Mouse (Mus musculus) ES-E14 (cell line): Measurements from ENCODE around the gene Bid. TPM values are rescaled to one million over a fixed set of nuclear protein-coding genes. Genes with fewer than 3 reads are reported as not detected.
A peak's percentile ranks its signal among the peaks of the same experiment; 100 is the strongest.

ENCODE experiments used
- DNase-seq: peaks from one replicate; pipeline ENCODE4 v3.0.0-alpha.2; 2013; ENCODE audit warnings: low read depth, low spot score
- H3K27ac ChIP-seq: 2 replicates; pipeline ENCODE4 v1.5.1; 2012; ENCODE audit warnings: low read depth, mild to moderate bottlenecking, low read length, moderate library complexity, mixed read lengths; ENCODE audit not compliant: poor library complexity, insufficient read depth, severe bottlenecking
- H3K36me3 ChIP-seq: 2 replicates; pipeline ENCODE4 v1.6.1; 2012; ENCODE audit warnings: mild to moderate bottlenecking, low read length, moderate library complexity, mixed read lengths; ENCODE audit not compliant: control insufficient read depth, poor library complexity, insufficient read depth, severe bottlenecking
- H3K4me1 ChIP-seq, 2 experiments: fragments of 150-350 bp in 1 of 2; sonication (generic) in 1 of 2; 2 replicates each; pipeline ENCODE4 v1.6.1; 2012; ENCODE audit warnings: low read length in 2 of 2, mild to moderate bottlenecking in 1 of 2, mixed read lengths in 1 of 2; ENCODE audit not compliant: control insufficient read depth in 2 of 2, insufficient read depth in 2 of 2, poor library complexity in 1 of 2
- H3K4me3 ChIP-seq, 2 experiments: fragments of 150-350 bp in 1 of 2; sonication (generic) in 1 of 2; 2 replicates each; pipeline ENCODE4 v1.5.1; 2012; ENCODE audit warnings: low read length in 2 of 2, low read depth in 1 of 2, mild to moderate bottlenecking in 1 of 2, mixed read lengths in 1 of 2; ENCODE audit not compliant: insufficient read depth in 1 of 2, poor library complexity in 1 of 2, severe bottlenecking in 1 of 2
- H3K9ac ChIP-seq: 2 replicates; pipeline ENCODE4 v1.6.1; 2012; ENCODE audit warnings: low read depth, mild to moderate bottlenecking, low read length, mixed read lengths; ENCODE audit not compliant: poor library complexity, insufficient read depth, severe bottlenecking
- H3K9me3 ChIP-seq: fragments of 150-350 bp; sonication (generic); 2 replicates; pipeline ENCODE4 v1.6.1; 2012; ENCODE audit warnings: low read depth, mild to moderate bottlenecking, low read length; ENCODE audit not compliant: control insufficient read depth, insufficient read depth
- CHD2 ChIP-seq: IDR thresholded peaks from 2 replicates; pipeline ENCODE4 v1.6.1; 2014; ENCODE audit warnings: mild to moderate bottlenecking, low read depth, low read length, inconsistent platforms
- HCFC1 ChIP-seq: IDR thresholded peaks from 2 replicates; pipeline ENCODE4 v1.6.1; 2012; ENCODE audit warnings: low read length, inconsistent platforms, borderline replicate concordance; ENCODE audit not compliant: insufficient read depth
- MAFK ChIP-seq: IDR thresholded peaks from 2 replicates; pipeline ENCODE4 v1.6.1; 2014; ENCODE audit warnings: mild to moderate bottlenecking, low read depth, low read length, inconsistent platforms; ENCODE audit not compliant: insufficient read depth
- ZC3H11A ChIP-seq: IDR thresholded peaks from 2 replicates; pipeline ENCODE4 v1.6.1; 2012; ENCODE audit warnings: low read depth, mild to moderate bottlenecking, inconsistent platforms, low read length, borderline replicate concordance
- ZNF384 ChIP-seq: IDR thresholded peaks from 2 replicates; pipeline ENCODE4 v1.6.1; 2012; ENCODE audit warnings: low read depth, low read length, inconsistent platforms
- in situ Hi-C, 2 experiments: fragments of 600-800 bp; cut with MboI; formaldehyde crosslinking; loops; one replicate each; pipeline ENCODE4 v1.15.1; 2025; ENCODE audit warnings: low sequenced_read_pairs in 2 of 2, inconsistent platforms in 1 of 2; ENCODE audit not compliant: unreplicated experiment in 2 of 2
- total RNA-seq: library from RNA; depleted of rRNA; stranded (reverse); fragments of 300-350 nt; gene quantifications from 2 replicates; pipeline ENCODE4 v1.2.3, GENCODE M21; 2012

Gene Bid
- total RNA-seq, 1 experiment, result 20.0 TPM

GRCm38 (mm10) chr6:120933670-120934069, 17.0 kb upstream of the Bid start:
- Histone ChIP-seq H3K9me3 (no peaks in the 10 kb centered on the region), H3K36me3 (peaks cover 3% of the 10 kb centered on the region; the same call in 1 of the 2 replicates), H3K9ac (no peak overlapping the region), H3K27ac (no peak overlapping the region), H3K4me1 (peaks cover 0 to 7% of the 10 kb centered on the region in 2 experiments; a peak in 2 of 4 replicates), H3K4me3 (no peak overlapping the region)
- DNase-seq, result no peak
- TF ChIP-seq MAFK, result no peak
- TF ChIP-seq ZC3H11A, result no peak
- in situ Hi-C loops, result no loop called here

DNA sequence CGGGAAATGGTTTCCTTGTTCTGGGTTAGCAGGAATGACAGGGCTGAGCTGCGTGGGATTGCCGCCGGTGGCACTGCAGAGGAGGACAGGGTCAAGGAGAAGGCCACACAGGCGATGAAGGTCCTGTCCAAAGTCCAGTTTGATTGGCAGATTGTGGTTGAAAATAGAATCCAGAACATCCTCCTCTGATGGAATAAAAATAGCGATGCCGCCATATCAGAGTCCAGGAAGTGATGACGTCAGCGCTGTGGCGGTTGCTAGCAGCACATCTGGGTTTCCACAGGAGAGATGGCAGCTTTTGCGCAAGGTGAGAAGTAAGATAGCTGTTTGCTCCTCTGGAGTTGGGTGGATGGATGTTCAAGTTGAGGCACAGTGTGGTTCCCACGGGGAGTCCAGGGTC, 15.9 kb upstream of the Bid start:
- DNase-seq, result no peak
- H3K9ac ChIP-seq, result no peak overlapping the region
- H3K36me3 ChIP-seq, result peaks cover 3% of the 10 kb centered on the region; the same call in 1 of the 2 replicates
- no peak overlapping the region for H3K27ac ChIP-seq
- in situ Hi-C loops, result no loop called here
- no peaks in the 10 kb centered on the region for H3K4me1 ChIP-seq
- TF ChIP-seq MAFK (0 out of 2 replicates have a peak, but pooled peaks have one; percentile 6), ZNF384 (no peak)
- H3K4me3 ChIP-seq, result no peak overlapping the region
- H3K9me3 ChIP-seq, result no peaks in the 10 kb centered on the region

GRCm38 (mm10) chr6:120930450-120931306, 14.0 kb upstream of the Bid start:
- Histone ChIP-seq H3K4me3 (no peak overlapping the region), H3K4me1 (no peaks in the 10 kb centered on the region), H3K9ac (no peak overlapping the region), H3K27ac (no peak overlapping the region), H3K36me3 (peaks cover 3% of the 10 kb centered on the region; the same call in 1 of the 2 replicates), H3K9me3 (no peaks in the 10 kb centered on the region)
- in situ Hi-C loops, result no loop called here
- DNase-seq, result no peak
- TF ChIP-seq ZNF384 (no peak), CHD2 (no peak), HCFC1 (no peak), MAFK (no peak), ZC3H11A (no peak)

GRCm38 (mm10) chr6:120929421-120929820, 12.8 kb upstream of the Bid start:
- Histone ChIP-seq H3K4me1 (no peaks in the 10 kb centered on the region), H3K36me3 (peaks cover 3% of the 10 kb centered on the region; the same call in 1 of the 2 replicates), H3K9me3 (no peaks in the 10 kb centered on the region), H3K4me3 (no peak overlapping the region), H3K27ac (no peak overlapping the region), H3K9ac (no peak overlapping the region)
- no peak for TF ChIP-seq ZNF384
- no peak for TF ChIP-seq MAFK
- no peak for TF ChIP-seq ZC3H11A
- TF ChIP-seq HCFC1, result no peak
- TF ChIP-seq CHD2, result no peak
- no peak for DNase-seq
- in situ Hi-C loops, result no loop called here
